Mouse (Mus musculus) heart, postnatal 25 days (tissue): ENCODE measurements around the gene Col17a1. TPM values are rescaled to one million over a fixed set of nuclear protein-coding genes. Genes with fewer than 3 reads are reported as not detected.

Experiments
- DNase-seq: peaks from one replicate; pipeline ENCODE4 v3.0.0; 2022; ENCODE audit warnings: low spot score
- intact Hi-C: fragments of 180-260 bp; cut with DNase I; formaldehyde crosslinking; loops from one replicate; pipeline ENCODE4 v1.15.1; 2025
- total RNA-seq, 2 experiments: library from RNA; stranded (reverse); gene quantifications; 2 replicates each; pipeline ENCODE4 v1.2.3; 2021

The Col17a1 gene
- total RNA-seq, 2 experiments from 2014 or later = not detected

DNA sequence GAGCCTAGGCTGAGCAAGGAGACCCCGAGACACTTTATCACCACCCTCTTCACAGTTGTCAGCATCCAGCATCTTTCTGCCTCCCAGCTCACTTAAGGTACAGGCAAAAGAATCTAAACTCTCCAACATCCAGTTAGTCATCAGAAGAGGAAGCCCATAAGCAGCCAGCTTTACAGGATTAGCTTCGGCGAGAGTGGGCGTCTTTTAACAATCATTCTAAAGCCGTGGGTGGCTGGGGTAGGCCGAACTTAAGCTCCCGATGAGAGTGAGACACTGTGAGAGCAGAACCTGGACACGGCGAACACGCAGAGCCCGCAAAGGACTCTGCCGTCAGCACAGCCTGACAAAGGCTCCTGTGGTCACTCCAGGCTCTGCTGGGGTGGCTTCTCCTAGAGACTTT is 13.2 kb downstream of the Col17a1 start:
- intact Hi-C loops = no loop called here
- DNase-seq = no peak

DNA sequence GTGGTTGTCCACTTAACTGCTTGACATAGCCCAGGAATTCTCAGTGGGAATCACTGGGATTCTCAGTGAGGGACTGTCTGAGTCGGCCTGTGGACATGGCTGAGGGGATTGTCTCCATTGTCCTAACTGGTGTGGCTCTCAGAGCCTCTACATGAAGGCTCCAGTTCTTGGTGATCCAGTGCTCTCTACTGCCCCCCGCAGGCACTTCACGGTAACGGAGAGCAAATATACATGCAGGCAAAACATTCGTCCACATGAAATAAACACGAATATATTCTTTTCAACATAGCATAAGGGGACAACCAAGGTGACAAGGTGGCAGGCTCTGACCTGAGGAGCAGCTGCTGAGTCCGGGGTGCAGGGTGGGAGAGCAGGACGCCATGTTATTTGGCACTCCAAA is 17.5 kb downstream of the Col17a1 start:
- intact Hi-C loops = loop anchor here (2.0 kb wide), 1 partner anchor 168 kb away; no protein-coding TSS in a partner anchor
- DNase-seq = no peak

- DNase-seq = no peak
- intact Hi-C loops = no loop called here
Measured at GRCm38 (mm10) chr19:47668399-47668798, 23.5 kb downstream of the Col17a1 start.

DNA sequence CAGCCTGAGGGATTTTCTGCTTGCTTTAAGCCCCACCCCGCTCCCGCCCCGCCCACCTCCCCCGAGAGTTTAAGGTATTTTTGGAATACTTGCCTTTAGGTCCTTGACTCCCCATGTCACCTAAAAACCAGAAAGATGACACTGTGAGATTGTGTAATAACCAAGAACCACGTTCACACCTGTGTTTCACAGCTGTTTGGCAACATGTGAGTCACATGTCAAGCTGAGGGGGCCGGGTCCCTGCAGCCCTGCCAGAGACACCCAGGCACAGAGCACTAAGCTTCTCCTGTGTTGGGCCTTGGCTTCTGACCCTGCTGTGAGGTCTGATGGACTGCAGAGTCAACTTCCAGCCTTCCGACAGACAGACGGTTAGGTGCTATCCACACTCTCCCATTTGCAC is 24.3 kb downstream of the Col17a1 start:
- DNase-seq = no peak
- intact Hi-C loops = no loop called here

DNA sequence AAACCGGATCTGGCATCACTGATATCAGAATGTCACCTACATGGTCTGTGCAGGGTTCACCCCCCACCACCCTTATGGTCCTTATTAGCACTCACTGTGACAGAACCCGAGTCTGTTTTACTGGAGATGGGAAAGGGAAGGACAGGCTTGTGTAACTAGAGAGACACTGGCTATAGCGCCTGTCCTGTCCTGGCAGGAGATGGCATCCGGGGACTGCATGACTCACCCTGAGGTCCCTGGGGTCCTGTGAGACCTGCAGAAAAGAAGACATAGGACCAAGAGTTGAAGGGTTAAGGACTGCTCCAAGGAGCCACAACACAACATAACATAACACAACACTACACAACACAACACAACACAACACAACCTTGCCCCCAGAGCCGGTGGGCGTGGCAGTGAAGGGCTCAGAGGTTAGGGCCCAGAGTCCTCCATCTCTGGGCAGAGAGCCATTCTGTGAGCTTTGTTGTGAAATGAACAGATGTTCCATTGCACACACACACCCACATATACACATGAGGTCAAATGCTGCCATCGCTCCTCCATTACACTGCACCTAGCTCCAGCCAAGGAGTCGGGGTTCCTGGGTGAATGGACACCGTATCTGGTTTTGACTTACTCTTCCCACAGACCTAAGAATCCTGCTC is 32.0 kb downstream of the Col17a1 start:
- intact Hi-C loops = loop anchor here (1.0 to 5.0 kb wide), 4 partner anchors 67 to 273 kb away; no protein-coding TSS in a partner anchor
- no peak for DNase-seq

- DNase-seq = no peak
- intact Hi-C loops = loop anchor here (1.0 to 5.0 kb wide), 4 partner anchors 68 to 274 kb away; no protein-coding TSS in a partner anchor
Measured at GRCm38 (mm10) chr19:47658914-47659535, 32.9 kb downstream of the Col17a1 start.

DNA sequence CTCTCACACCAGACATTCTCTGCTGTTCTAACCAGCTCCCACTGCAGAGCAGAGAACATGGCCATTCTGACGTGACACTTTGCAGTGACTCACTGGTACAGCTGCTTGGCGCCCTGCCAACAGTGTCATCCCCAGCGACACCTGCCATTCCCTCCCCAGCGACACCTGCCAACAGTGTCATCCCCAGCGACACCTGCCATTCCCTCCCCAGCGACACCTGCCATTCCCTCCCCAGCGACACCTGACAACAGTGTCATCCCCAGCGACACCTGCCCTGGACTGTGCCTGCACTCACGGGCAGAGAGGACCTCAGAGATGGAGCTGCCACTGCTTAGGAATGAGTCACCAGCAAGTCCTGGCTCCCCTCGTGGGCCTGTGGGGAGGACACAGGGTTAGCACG is 37.0 kb downstream of the Col17a1 start:
- intact Hi-C loops = loop anchor here (5.0 kb wide), 2 partner anchors 72 to 142 kb away; no protein-coding TSS in a partner anchor
- no peak for DNase-seq

DNA sequence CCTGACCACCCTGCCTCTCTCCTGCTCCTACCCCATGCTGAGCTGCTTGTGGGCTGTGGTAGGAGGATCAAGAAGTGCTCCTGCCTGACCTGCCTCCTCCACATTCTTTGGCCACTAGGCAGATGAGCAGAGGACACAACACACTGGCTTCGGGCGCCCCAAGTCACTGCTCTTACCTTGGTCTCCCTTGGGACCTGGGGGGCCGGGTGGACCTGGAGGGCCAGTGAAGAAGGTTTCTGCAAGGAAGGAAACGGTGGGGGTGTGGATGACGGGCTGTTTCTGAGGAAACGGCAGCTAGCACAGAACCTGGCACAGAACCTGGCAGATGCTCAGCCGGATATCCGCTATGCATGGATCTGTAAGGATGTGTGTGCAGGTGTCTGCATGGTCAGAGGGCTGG is 38.7 kb downstream of the Col17a1 start:
- intact Hi-C loops = no loop called here
- no peak for DNase-seq

DNA sequence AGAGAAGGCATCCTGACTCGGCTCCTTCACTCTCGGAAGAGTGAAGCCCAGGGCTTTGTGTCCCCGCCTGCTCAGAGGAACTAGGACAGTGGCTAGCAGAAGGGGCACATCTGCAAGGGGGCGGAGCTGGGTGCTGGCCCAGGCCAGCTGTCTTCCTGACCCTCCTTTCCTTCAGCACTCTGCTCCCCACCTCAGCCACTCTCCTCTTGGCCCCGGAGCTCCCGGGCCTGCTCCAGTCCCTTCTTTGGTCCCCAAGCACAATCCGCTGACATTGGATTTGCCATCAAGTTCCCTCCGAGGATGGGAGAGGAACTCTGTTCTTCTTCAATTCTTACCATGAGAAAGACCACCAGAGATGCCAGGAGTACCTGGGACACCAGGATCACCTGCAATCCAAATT is 39.6 kb downstream of the Col17a1 start:
- intact Hi-C loops = no loop called here
- DNase-seq = no peak

DNA sequence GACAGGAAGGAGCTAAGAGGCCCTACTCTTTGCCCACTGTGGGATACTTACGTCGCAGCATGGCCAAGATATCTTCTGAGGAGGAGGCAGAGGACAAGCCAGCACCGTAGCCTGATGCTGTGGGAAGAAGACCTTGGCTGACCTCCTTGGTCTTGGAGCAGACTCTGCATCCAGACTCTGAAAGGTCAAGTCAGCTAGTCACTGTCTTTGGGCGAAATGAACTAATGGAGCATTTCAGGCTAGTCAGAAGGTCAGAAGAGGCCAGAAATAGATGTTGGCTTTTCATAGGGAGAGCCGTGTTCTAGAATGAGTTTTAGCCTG is 40.8 kb downstream of the Col17a1 start:
- intact Hi-C loops = no loop called here

GRCm38 (mm10) chr19:47650366-47651159 is 41.3 kb downstream of the Col17a1 start:
- intact Hi-C loops = no loop called here
- DNase-seq = no peak

More for the DNA sequence above, 40.8 kb downstream of the Col17a1 start:
- no peak for DNase-seq

DNA sequence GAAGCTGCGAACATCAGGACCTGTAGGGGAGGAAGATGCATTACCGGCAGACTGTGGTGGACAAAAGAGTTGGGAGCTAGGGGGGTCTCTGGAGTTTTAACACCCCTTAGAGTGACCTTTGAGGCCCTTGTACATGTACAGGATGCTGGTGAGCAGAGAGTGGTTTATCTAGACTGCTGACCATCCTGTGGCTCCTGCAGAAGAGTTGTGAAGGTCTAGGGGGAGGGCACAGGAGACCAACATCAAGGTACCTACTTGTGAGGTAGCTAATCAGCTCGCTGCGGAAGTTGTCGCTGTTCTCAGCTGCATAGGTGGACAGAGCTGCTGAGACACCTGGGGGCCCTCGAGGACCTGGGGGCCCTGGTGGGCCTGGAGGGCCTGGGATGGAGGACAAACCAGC is 42.8 kb downstream of the Col17a1 start:
- no peak for DNase-seq
- intact Hi-C loops = no loop called here

- DNase-seq = no peak
- intact Hi-C loops = no loop called here
Measured at GRCm38 (mm10) chr19:47646508-47647120, 45.3 kb downstream of the Col17a1 start.

GRCm38 (mm10) chr19:47645583-47645982 is 46.3 kb downstream of the Col17a1 start:
- no peak for DNase-seq
- intact Hi-C loops = no loop called here

GRCm38 (mm10) chr19:47643910-47644309 is 48.0 kb downstream of the Col17a1 start:
- intact Hi-C loops = loop anchor here (5.0 kb wide), 1 partner anchor 137 kb away; no protein-coding TSS in a partner anchor
- DNase-seq = no peak

GRCm38 (mm10) chr19:47635380-47635779 is 56.5 kb downstream of the Col17a1 start:
- intact Hi-C loops = no loop called here
- DNase-seq = no peak

- intact Hi-C loops = no loop called here
- DNase-seq = no peak
Measured at GRCm38 (mm10) chr19:47631799-47632198, 60.1 kb downstream of the Col17a1 start.

- intact Hi-C loops = no loop called here
- DNase-seq = no peak
Measured at GRCm38 (mm10) chr19:47630381-47630780, 61.5 kb downstream of the Col17a1 start.

DNA sequence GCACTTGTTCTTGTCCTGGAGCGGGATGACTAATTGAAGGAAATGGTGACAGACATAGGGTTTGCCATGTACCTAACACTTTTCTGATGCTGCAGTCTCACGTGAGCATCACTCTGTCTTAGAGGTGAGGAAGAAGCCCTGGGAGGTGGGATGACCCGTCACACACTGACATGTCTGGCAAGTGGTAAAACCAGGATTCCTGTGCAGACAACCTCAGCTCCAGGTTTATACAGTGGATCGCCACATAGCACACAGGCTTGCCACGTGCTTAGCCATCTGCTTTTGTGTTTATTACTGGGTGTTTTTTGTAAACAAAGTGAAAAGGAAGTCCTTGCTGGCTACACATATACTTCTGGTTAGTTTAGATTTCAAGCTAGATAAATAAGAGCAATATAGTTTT is 62.8 kb downstream of the Col17a1 start:
- intact Hi-C loops = no loop called here

DNA sequence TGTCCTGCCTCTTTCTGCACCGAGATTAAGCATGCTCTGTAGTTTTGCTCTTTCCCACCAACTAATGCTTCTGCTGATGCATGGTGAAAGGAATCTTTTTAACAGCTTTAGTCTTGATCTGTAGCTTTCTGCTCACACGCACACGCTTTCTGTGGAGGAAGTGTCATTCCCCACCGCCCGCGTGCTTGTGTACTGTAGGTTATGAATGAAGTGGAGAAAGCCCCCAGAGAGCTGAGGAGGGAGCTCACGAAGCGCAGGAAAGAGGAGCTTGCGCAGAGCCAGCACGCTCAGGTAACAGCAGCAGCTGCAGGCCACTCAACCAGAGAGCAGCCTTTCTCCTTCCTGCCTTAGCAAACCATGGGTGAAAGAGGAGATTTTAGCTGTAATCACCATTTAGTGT is 64.4 kb downstream of the Col17a1 start:
- intact Hi-C loops = no loop called here
- no peak for DNase-seq

More for the DNA sequence above, 62.8 kb downstream of the Col17a1 start:
- DNase-seq = no peak
